Mouse (Mus musculus) ES-Bruce4 (cell line): ENCODE results near the gene Pros1. TPM values are rescaled to one million over a fixed set of nuclear protein-coding genes. Genes with fewer than 3 reads are reported as not detected.
A peak's percentile ranks its signal among the peaks of the same experiment; 100 is the strongest.

ENCODE experiments used
- H3K27ac ChIP-seq: 2 replicates; pipeline ENCODE4 v1.5.1; 2012; ENCODE audit warnings: low read length, inconsistent platforms; ENCODE audit not compliant: insufficient read depth
- H3K27me3 ChIP-seq: 2 replicates; pipeline ENCODE4 v1.6.1; 2012; ENCODE audit warnings: mild to moderate bottlenecking, low read length, inconsistent platforms; ENCODE audit not compliant: control insufficient read depth, poor library complexity, insufficient read depth, severe bottlenecking
- H3K36me3 ChIP-seq: 2 replicates; pipeline ENCODE4 v1.6.1; 2012; ENCODE audit warnings: inconsistent platforms, mild to moderate bottlenecking, low read length, moderate library complexity; ENCODE audit not compliant: control insufficient read depth, poor library complexity, insufficient read depth, severe bottlenecking
- H3K4me1 ChIP-seq: one replicate; pipeline ENCODE4 v1.8.1; 2011; ENCODE audit warnings: low read length; ENCODE audit not compliant: control insufficient read depth, insufficient read depth
- H3K4me3 ChIP-seq: 2 replicates; pipeline ENCODE4 v1.5.1; 2011; ENCODE audit warnings: low read depth, mild to moderate bottlenecking, low read length
- H3K9ac ChIP-seq: 2 replicates; pipeline ENCODE4 v1.6.1; 2012; ENCODE audit warnings: low read depth, mild to moderate bottlenecking, inconsistent platforms; ENCODE audit not compliant: poor library complexity, severe bottlenecking
- H3K9me3 ChIP-seq: replicated peaks from 2 replicates; pipeline ENCODE4 v1.6.1; 2012; ENCODE audit warnings: mild to moderate bottlenecking, low read length, inconsistent platforms; ENCODE audit not compliant: control insufficient read depth, poor library complexity, insufficient read depth, severe bottlenecking
- CTCF ChIP-seq: IDR thresholded peaks from one replicate; pipeline ENCODE4 v1.8.1; 2011; ENCODE audit warnings: low read depth, low read length
- EP300 ChIP-seq: IDR thresholded peaks from 2 replicates; pipeline ENCODE4 v1.6.1; 2011; ENCODE audit warnings: low read depth, low read length; ENCODE audit not compliant: insufficient read depth
- POLR2A ChIP-seq: IDR thresholded peaks from one replicate; pipeline ENCODE4 v1.8.1; 2011; ENCODE audit warnings: low read length; ENCODE audit not compliant: insufficient read depth
- polyA plus RNA-seq: library from polyadenylated mRNA; stranded (reverse); fragments of >200 nt; gene quantifications from 2 replicates; pipeline ENCODE4 v1.2.4, GENCODE M21; 2011; ENCODE audit warnings: low read depth; ENCODE audit not compliant: missing spikeins, insufficient read depth, insufficient read length

Gene Pros1
- polyA plus RNA-seq, result 18.0 TPM in 2 replicates

DNA sequence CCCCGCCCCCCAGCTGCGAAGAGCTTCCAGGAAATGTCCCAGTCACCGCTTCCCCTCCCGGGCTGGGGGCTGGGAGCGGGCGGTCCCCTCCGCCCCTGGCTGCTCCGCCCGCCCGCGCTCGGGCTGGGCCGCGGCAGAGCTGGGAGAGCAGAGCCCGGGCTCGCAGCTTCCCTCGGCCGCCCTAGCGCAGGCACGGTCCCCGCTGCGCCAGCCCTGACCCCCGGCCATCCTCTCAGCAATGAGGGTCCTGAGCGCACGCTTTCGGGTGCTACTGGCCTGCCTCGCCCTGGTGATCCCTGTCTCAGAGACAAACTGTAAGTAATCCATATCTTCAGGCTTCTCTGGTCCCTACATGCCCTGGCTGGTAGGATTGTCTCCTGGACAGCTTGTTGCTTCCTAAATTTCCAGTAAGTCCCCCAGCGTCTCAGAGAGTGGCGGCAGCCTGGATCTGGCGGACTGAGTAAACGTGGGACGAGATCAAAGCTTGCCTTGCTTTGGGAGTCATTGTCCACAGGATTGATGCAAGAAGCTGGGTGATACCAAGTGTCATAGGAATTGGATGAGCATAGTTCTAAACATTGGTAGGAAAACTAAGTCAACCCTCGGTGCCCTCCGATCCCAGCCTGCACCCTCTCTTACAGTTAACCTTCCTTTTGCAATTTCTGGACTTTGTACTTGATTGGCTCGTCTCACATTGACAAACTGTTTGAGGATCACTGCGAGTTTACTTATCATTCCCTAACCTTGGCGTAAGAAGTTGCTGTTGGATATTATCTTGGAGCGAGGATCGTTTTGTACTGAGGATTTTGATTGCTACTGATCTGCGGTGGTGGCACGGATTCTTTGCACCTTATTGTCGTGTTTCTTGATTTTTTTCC, at the start of gene Pros1:
Pros1 (plus strand) TSS at position 117 of the 878 bp plus-strand sequence.
- Histone ChIP-seq H3K4me3 (peak within 1 kb of the TSS; percentile 99), H3K4me1 (no peaks in the 10 kb centered on the region), H3K27me3 (no peaks in the 10 kb centered on the region), H3K9ac (peak within 1 kb of the TSS; percentile 84), H3K36me3 (no peaks in the 10 kb centered on the region), H3K9me3 (no peaks in the 10 kb centered on the region), H3K27ac (peak within 1 kb of the TSS; percentile 2; the same call in 1 of the 2 replicates)
- TF ChIP-seq POLR2A (no peak), EP300 (no peak), CTCF (no peak)

- Histone ChIP-seq H3K36me3 (peaks cover 3% of the 10 kb centered on the region; the same call in 1 of the 2 replicates), H3K9ac (no peak overlapping the region), H3K4me1 (no peaks in the 10 kb centered on the region), H3K27me3 (no peaks in the 10 kb centered on the region), H3K27ac (no peak overlapping the region), H3K4me3 (no peak overlapping the region), H3K9me3 (no peaks in the 10 kb centered on the region)
- TF ChIP-seq CTCF (no peak), EP300 (no peak)
Observed at GRCm38 (mm10) chr16:62804621-62805020, 49.5 kb upstream of the Pros1 start.

- no peak for TF ChIP-seq POLR2A
- TF ChIP-seq CTCF, result no peak
- no peak for TF ChIP-seq EP300
- Histone ChIP-seq H3K27ac (no peak overlapping the region), H3K27me3 (no peaks in the 10 kb centered on the region), H3K4me1 (no peaks in the 10 kb centered on the region), H3K36me3 (no peaks in the 10 kb centered on the region; the same call in 1 of the 2 replicates), H3K9ac (no peak overlapping the region), H3K9me3 (no peaks in the 10 kb centered on the region), H3K4me3 (no peak overlapping the region)
Observed at GRCm38 (mm10) chr16:62807249-62807979, 46.7 kb upstream of the Pros1 start.

- Histone ChIP-seq H3K9ac (no peak overlapping the region), H3K9me3 (no peaks in the 10 kb centered on the region), H3K27me3 (no peaks in the 10 kb centered on the region), H3K4me1 (no peaks in the 10 kb centered on the region), H3K36me3 (no peaks in the 10 kb centered on the region), H3K4me3 (no peak overlapping the region), H3K27ac (no peak overlapping the region)
- TF ChIP-seq EP300, result no peak
- no peak for TF ChIP-seq CTCF
- TF ChIP-seq POLR2A, result no peak
Observed at GRCm38 (mm10) chr16:62810855-62811254, 43.3 kb upstream of the Pros1 start.

DNA sequence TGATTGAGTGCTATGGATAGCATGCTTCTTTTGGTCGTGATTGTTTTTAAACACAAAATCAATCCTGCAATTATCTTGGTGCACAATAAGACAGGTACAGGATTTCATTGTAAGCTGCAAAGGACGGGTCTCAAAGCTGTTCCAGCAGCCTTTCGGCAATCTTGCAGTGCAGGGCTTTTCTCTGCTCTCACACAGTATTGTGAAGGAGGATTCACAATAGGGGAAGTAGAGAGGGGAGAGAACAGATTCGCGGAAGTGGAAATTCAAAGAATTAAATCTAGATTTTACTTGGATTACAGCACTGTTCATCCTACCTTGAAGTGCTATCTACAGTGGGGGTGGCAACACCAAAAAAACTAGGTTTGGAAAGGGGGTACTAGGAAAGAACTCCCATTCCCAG, 40.3 kb upstream of the Pros1 start:
- Histone ChIP-seq H3K27me3 (no peaks in the 10 kb centered on the region), H3K27ac (no peak overlapping the region)
- TF ChIP-seq POLR2A (no peak), EP300 (no peak), CTCF (no peak)

More for the DNA sequence above, 40.3 kb upstream of the Pros1 start:
- no peak overlapping the region for H3K9ac ChIP-seq
- H3K9me3 ChIP-seq, result no peaks in the 10 kb centered on the region
- no peaks in the 10 kb centered on the region for H3K36me3 ChIP-seq
- no peaks in the 10 kb centered on the region for H3K4me1 ChIP-seq
- H3K4me3 ChIP-seq, result no peak overlapping the region
